Mouse (Mus musculus) ES-E14 (cell line): ENCODE measurements around the gene Nufip2. TPM values are rescaled to one million over a fixed set of nuclear protein-coding genes. Genes with fewer than 3 reads are reported as not detected.

ENCODE experiments used
- DNase-seq: peaks from one replicate; pipeline ENCODE4 v3.0.0-alpha.2; 2013; ENCODE audit warnings: low read depth, low spot score
- H3K27ac ChIP-seq: 2 replicates; pipeline ENCODE4 v1.5.1; 2012; ENCODE audit warnings: low read depth, mild to moderate bottlenecking, low read length, moderate library complexity, mixed read lengths; ENCODE audit not compliant: poor library complexity, insufficient read depth, severe bottlenecking
- H3K36me3 ChIP-seq: 2 replicates; pipeline ENCODE4 v1.6.1; 2012; ENCODE audit warnings: mild to moderate bottlenecking, low read length, moderate library complexity, mixed read lengths; ENCODE audit not compliant: control insufficient read depth, poor library complexity, insufficient read depth, severe bottlenecking
- H3K4me1 ChIP-seq, 2 experiments: fragments of 150-350 bp in 1 of 2; sonication (generic) in 1 of 2; 2 replicates each; pipeline ENCODE4 v1.6.1; 2012; ENCODE audit warnings: low read length in 2 of 2, mild to moderate bottlenecking in 1 of 2, mixed read lengths in 1 of 2; ENCODE audit not compliant: control insufficient read depth in 2 of 2, insufficient read depth in 2 of 2, poor library complexity in 1 of 2
- H3K4me3 ChIP-seq, 2 experiments: fragments of 150-350 bp in 1 of 2; sonication (generic) in 1 of 2; 2 replicates each; pipeline ENCODE4 v1.5.1; 2012; ENCODE audit warnings: low read length in 2 of 2, low read depth in 1 of 2, mild to moderate bottlenecking in 1 of 2, mixed read lengths in 1 of 2; ENCODE audit not compliant: insufficient read depth in 1 of 2, poor library complexity in 1 of 2, severe bottlenecking in 1 of 2
- H3K9ac ChIP-seq: 2 replicates; pipeline ENCODE4 v1.6.1; 2012; ENCODE audit warnings: low read depth, mild to moderate bottlenecking, low read length, mixed read lengths; ENCODE audit not compliant: poor library complexity, insufficient read depth, severe bottlenecking
- H3K9me3 ChIP-seq: fragments of 150-350 bp; sonication (generic); 2 replicates; pipeline ENCODE4 v1.6.1; 2012; ENCODE audit warnings: low read depth, mild to moderate bottlenecking, low read length; ENCODE audit not compliant: control insufficient read depth, insufficient read depth
- CHD2 ChIP-seq: IDR thresholded peaks from 2 replicates; pipeline ENCODE4 v1.6.1; 2014; ENCODE audit warnings: mild to moderate bottlenecking, low read depth, low read length, inconsistent platforms
- HCFC1 ChIP-seq: IDR thresholded peaks from 2 replicates; pipeline ENCODE4 v1.6.1; 2012; ENCODE audit warnings: low read length, inconsistent platforms, borderline replicate concordance; ENCODE audit not compliant: insufficient read depth
- MAFK ChIP-seq: IDR thresholded peaks from 2 replicates; pipeline ENCODE4 v1.6.1; 2014; ENCODE audit warnings: mild to moderate bottlenecking, low read depth, low read length, inconsistent platforms; ENCODE audit not compliant: insufficient read depth
- ZC3H11A ChIP-seq: IDR thresholded peaks from 2 replicates; pipeline ENCODE4 v1.6.1; 2012; ENCODE audit warnings: low read depth, mild to moderate bottlenecking, inconsistent platforms, low read length, borderline replicate concordance
- ZNF384 ChIP-seq: IDR thresholded peaks from 2 replicates; pipeline ENCODE4 v1.6.1; 2012; ENCODE audit warnings: low read depth, low read length, inconsistent platforms
- in situ Hi-C, 2 experiments: fragments of 600-800 bp; cut with MboI; formaldehyde crosslinking; loops; one replicate each; pipeline ENCODE4 v1.15.1; 2025; ENCODE audit warnings: low sequenced_read_pairs in 2 of 2, inconsistent platforms in 1 of 2; ENCODE audit not compliant: unreplicated experiment in 2 of 2
- total RNA-seq: library from RNA; depleted of rRNA; stranded (reverse); fragments of 300-350 nt; gene quantifications from 2 replicates; pipeline ENCODE4 v1.2.3, GENCODE M21; 2012

The Nufip2 gene
- total RNA-seq, 1 experiment: 165 TPM

DNA sequence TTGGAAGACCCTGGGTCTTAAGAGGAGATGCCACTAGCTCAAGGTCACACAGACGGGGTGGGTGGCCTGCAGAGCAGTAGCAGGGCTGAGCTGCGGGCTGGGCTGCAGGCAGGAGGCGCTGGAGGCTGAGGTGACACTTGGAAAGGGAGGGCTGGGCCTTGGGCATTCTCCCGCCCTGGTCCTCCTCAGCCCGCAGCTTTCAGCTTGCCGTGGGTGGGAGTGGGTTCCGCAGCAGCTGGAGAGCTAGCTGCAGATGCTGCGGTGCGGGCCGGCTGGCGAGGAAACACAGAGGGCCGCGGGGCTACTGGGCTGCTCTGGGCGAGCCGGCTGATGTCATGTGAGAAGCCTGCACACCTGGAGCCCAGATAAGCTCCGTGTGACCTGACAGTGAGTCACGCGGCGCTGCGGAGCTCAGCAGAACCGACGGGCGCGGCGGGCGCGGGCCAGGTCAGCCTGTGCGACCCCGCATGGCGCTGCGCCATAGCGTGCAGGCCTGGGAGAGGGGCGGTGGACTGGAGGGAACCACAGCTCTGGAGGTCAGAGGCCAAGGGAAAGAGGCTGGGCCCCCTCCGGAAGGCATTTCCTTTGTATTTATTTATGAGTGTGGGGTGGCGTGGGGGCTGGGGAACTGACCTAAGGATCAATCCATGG, 80.5 kb downstream of the Nufip2 start:
- in situ Hi-C loops: no loop called here
- TF ChIP-seq MAFK (no peak), HCFC1 (no peak), ZC3H11A (no peak), CHD2 (no peak), ZNF384 (no peak)
- Histone ChIP-seq H3K9me3 (no peaks in the 10 kb centered on the region), H3K9ac (peak overlapping the region; percentile 68), H3K27ac (no peak overlapping the region; the same call in none of the 2 replicates), H3K36me3 (no peaks in the 10 kb centered on the region), H3K4me1 (peaks cover 7 to 17% of the 10 kb centered on the region in 2 experiments; a peak in 1 of 4 replicates), H3K4me3 (peak overlapping the region; percentile 57 to 71)
- no peak for DNase-seq

GRCm38 (mm10) chr11:77769496-77769895, 83.5 kb downstream of the Nufip2 start:
- Histone ChIP-seq H3K27ac (no peak overlapping the region), H3K4me1 (peaks cover 5 to 11% of the 10 kb centered on the region in 2 experiments; a peak in 1 of 4 replicates), H3K4me3 (no peak overlapping the region), H3K36me3 (no peaks in the 10 kb centered on the region), H3K9me3 (no peaks in the 10 kb centered on the region), H3K9ac (no peak overlapping the region)
- TF ChIP-seq MAFK (no peak), ZNF384 (no peak), HCFC1 (no peak), CHD2 (no peak), ZC3H11A (no peak)
- in situ Hi-C loops: no loop called here
- no peak for DNase-seq

- Histone ChIP-seq H3K4me3 (no peak overlapping the region), H3K27ac (no peak overlapping the region), H3K4me1 (peaks cover 4% of the 10 kb centered on the region in 2 experiments; a peak in 1 of 4 replicates), H3K36me3 (no peaks in the 10 kb centered on the region), H3K9me3 (no peaks in the 10 kb centered on the region), H3K9ac (no peak overlapping the region)
- in situ Hi-C loops: no loop called here
- TF ChIP-seq HCFC1: no peak
- TF ChIP-seq ZNF384: no peak
- no peak for TF ChIP-seq MAFK
- TF ChIP-seq ZC3H11A: no peak
- no peak for TF ChIP-seq CHD2
- no peak for DNase-seq
Measured at GRCm38 (mm10) chr11:77770346-77770745, 84.4 kb downstream of the Nufip2 start.

GRCm38 (mm10) chr11:77771879-77772713, 86.1 kb downstream of the Nufip2 start:
- in situ Hi-C loops: no loop called here
- H3K9ac ChIP-seq: no peak overlapping the region
- no peaks in the 10 kb centered on the region for H3K36me3 ChIP-seq
- peaks cover 4 to 14% of the 10 kb centered on the region in 2 experiments; a peak in 3 of 4 replicates for H3K4me1 ChIP-seq
- no peaks in the 10 kb centered on the region for H3K9me3 ChIP-seq
- no peak overlapping the region for H3K27ac ChIP-seq
- no peak for DNase-seq
- H3K4me3 ChIP-seq: no peak overlapping the region
- TF ChIP-seq HCFC1 (no peak), CHD2 (no peak), ZNF384 (no peak), MAFK (no peak), ZC3H11A (no peak)
